Mouse (Mus musculus) kidney, embryonic 16.5 days (tissue): ENCODE measurements at regions not wholly inside any gene's neighbourhood (a gene's known extent, or its start where the extent isn't known, plus 50 kb on each side); places are given as distances from the start of the nearest gene placed in this dataset.

Experiments
- ATAC-seq: fragments of 200-750 bp; cut with Nextera tagmentation; 2 replicates; pipeline ENCODE4 v1.8.0; 2017; ENCODE audit warnings: moderate TSS enrichment; ENCODE audit not compliant: low FRiP score, low TSS enrichment
- H3K27ac ChIP-seq: fragments of 300-500 bp; sonication (generic); 2 replicates; pipeline ENCODE4 v1.5.1; 2014; ENCODE audit warnings: low read length
- H3K27me3 ChIP-seq: fragments of 300-500 bp; sonication (generic); 2 replicates; pipeline ENCODE4 v1.6.1; 2014; ENCODE audit warnings: low read length, control low read depth, mixed read lengths; ENCODE audit not compliant: insufficient read depth
- H3K36me3 ChIP-seq: fragments of 300-500 bp; sonication (generic); 2 replicates; pipeline ENCODE4 v1.6.1; 2014; ENCODE audit warnings: low read length, control low read depth, mixed read lengths; ENCODE audit not compliant: insufficient read depth
- H3K4me1 ChIP-seq: fragments of 300-500 bp; sonication (generic); 2 replicates; pipeline ENCODE4 v1.6.1; 2014; ENCODE audit warnings: low read length, control low read depth, mixed read lengths; ENCODE audit not compliant: insufficient read depth
- H3K4me2 ChIP-seq: fragments of 300-500 bp; sonication (generic); replicated peaks from 2 replicates; pipeline ENCODE4 v1.6.1; 2014; ENCODE audit warnings: low read depth, low read length
- H3K4me3 ChIP-seq: fragments of 300-500 bp; sonication (generic); 2 replicates; pipeline ENCODE4 v1.5.1; 2014; ENCODE audit warnings: mild to moderate bottlenecking, low read length
- H3K9ac ChIP-seq: fragments of 300-500 bp; sonication (generic); replicated peaks from 2 replicates; pipeline ENCODE4 v1.6.1; 2014; ENCODE audit warnings: low read length
- H3K9me3 ChIP-seq: fragments of 300-500 bp; sonication (generic); 2 replicates; pipeline ENCODE4 v1.6.1; 2016; ENCODE audit warnings: low read length, control low read depth
- WGBS: fragments of 180-500 bp; shearing (Covaris S2); extraction: QIAGEN DNeasy Blood & Tissue Kit; methylation state at CpG from one replicate; pipeline ENCODE4 v1.1.7; 2014; 5-methylcytosine and 5-hydroxymethylcytosine counted together

DNA sequence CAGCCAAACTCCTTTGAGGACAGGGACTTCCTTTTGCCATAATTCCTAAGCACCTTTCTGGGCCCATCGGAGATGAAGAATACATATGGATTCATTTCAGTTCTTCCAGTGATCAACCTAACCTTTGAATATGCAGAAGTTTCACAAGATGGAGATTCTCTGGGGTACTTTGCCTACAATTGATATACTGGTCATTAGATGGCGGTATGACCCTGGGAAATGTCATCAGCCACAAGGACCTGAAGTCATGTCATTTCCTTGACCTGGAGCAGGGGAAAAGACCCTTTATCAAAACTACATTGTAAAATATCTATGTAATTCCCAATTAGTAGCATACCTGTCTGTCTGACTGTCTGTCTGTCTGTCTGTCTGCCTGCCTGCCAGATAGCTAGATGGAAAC lies 164.0 kb upstream of the Slc24a3 start:
- H3K9me3 ChIP-seq: no peaks in the 10 kb centered on the region
- 79% methylated on average over 2 of the region's 2 CpGs for WGBS
- H3K27ac ChIP-seq: no peak overlapping the region
- no peak overlapping the region for H3K4me2 ChIP-seq
- H3K36me3 ChIP-seq: no peaks in the 10 kb centered on the region
- no peak overlapping the region for H3K9ac ChIP-seq
- no peaks in the 10 kb centered on the region for H3K27me3 ChIP-seq
- H3K4me3 ChIP-seq: no peak overlapping the region
- ATAC-seq: no peak
- no peaks in the 10 kb centered on the region for H3K4me1 ChIP-seq

DNA sequence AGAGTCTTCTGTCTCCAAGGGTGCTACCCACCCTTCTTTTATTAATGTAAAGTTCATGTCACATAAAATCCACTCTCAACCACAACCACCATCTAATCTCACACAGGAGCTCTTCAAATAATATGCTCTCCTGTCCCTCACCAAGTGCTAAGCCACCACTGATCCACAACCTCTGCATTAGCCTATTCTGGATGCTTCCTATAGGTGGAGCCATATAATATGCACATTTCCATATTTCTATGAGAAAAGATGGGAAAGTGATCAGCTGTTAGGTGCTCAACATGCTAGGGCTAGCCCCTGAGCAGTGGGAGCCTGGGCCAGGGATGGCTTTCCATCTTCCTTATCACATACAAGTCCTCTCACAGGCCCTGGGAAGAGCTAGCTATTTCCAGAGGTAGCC lies 156.9 kb upstream of the Slc24a3 start:
- no peaks in the 10 kb centered on the region for H3K4me1 ChIP-seq
- H3K27me3 ChIP-seq: no peaks in the 10 kb centered on the region
- no peak overlapping the region for H3K4me2 ChIP-seq
- ATAC-seq: no peak
- no peak overlapping the region for H3K4me3 ChIP-seq
- no peaks in the 10 kb centered on the region for H3K36me3 ChIP-seq
- H3K27ac ChIP-seq: no peak overlapping the region
- H3K9me3 ChIP-seq: no peaks in the 10 kb centered on the region
- H3K9ac ChIP-seq: no peak overlapping the region

DNA sequence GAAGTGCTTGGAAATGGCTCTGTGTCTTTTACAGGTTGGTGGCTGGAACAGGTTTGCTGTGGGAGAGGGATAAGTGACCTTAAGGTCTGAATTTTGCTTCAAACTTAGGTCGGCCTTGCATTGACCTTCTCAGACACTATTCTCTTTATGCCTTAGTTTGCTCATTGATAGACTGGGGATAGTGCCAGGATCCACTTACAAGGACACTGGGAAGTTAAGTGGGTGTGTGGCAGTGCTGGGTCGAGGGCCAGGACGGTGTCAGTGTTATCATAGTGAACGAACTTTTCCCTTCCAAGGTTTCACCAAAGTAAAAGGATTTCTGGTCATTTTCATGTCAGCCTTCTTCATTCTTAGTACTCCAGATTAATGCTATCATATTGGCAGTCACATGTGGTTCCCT lies 156.3 kb upstream of the Slc24a3 start:
- Histone ChIP-seq H3K9me3 (no peaks in the 10 kb centered on the region), H3K9ac (no peak overlapping the region), H3K27me3 (no peaks in the 10 kb centered on the region), H3K4me3 (no peak overlapping the region), H3K4me2 (no peak overlapping the region), H3K4me1 (no peaks in the 10 kb centered on the region), H3K27ac (no peak overlapping the region), H3K36me3 (no peaks in the 10 kb centered on the region)
- ATAC-seq: no peak
- WGBS: 86% methylated on average over 4 of the region's 4 CpGs

DNA sequence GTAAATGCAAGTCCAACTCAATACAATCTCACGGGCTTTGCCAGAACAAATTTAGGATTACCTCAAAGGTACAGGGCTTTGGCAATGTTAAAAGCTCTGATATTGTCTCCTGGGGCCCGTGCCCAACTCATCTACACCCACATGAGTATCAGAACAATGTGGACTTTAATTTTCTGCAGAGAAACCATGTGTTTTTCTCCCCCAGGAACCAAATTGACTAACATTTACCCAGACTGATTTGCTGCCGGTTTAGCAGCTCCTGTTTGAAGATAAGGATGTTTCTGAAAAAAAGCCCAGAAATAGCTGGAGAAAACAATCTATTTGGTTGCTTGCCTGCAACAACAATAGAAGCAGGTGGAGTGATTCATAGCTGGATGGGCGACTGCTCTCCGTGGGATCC lies 151.6 kb upstream of the Slc24a3 start:
- Histone ChIP-seq H3K4me1 (no peaks in the 10 kb centered on the region), H3K9me3 (no peaks in the 10 kb centered on the region), H3K27me3 (no peaks in the 10 kb centered on the region), H3K9ac (no peak overlapping the region), H3K36me3 (no peaks in the 10 kb centered on the region), H3K4me3 (no peak overlapping the region), H3K4me2 (no peak overlapping the region), H3K27ac (no peak overlapping the region)
- WGBS: 80% methylated on average over 5 of the region's 5 CpGs
- ATAC-seq: no peak

DNA sequence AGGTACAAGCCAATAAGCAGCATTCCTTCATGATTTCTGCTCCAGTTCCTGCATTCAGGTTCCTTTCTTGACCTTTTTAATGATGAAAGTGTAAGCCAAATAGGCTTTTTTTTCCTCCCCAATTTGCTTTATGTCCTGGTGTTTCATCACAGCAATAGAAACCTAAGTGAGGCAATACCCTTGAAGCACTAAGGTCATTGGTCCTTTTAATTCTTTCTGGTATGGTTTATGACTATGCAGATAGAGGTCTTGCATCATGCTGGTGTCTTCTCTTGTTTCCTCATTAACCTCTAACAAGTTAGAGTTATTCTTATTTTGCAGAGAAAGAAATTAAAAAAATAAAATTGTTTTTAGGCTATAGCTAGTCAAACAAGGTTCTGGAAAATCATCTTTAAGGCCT lies 150.6 kb upstream of the Slc24a3 start:
- no peak overlapping the region for H3K27ac ChIP-seq
- no peaks in the 10 kb centered on the region for H3K4me1 ChIP-seq
- no peak for ATAC-seq
- H3K9me3 ChIP-seq: no peaks in the 10 kb centered on the region
- no peak overlapping the region for H3K4me3 ChIP-seq
- no peak overlapping the region for H3K4me2 ChIP-seq
- H3K36me3 ChIP-seq: no peaks in the 10 kb centered on the region
- H3K9ac ChIP-seq: no peak overlapping the region
- no peaks in the 10 kb centered on the region for H3K27me3 ChIP-seq

DNA sequence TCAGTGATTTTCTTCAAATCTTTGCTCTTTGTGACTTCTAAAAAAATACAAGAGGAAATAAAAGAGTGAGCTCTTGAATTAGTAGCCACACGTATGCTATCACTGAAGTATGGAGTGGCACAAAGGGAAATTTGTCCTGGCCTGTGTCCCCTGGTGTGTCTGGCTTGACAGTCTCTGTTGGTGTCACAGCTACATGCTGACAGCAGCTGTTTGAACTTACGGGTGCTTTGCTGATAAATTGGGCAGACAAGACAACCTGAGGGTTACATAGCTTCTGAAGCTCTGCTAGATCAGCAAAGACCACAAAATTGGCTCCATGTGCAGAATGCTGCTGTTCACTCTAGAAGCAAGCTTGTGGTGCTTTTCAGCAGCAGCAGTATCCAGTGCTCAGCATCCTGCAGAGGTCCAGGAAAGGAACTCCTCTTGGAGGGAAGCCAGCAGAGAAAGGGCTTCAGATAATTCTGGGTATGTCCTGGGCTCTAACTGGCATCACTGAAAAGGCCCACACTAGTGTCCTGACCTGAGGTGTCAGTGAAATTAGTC lies 149.9 kb upstream of the Slc24a3 start:
- Histone ChIP-seq H3K9ac (no peak overlapping the region), H3K4me2 (no peak overlapping the region)
- 62% methylated on average over 2 of the region's 2 CpGs for WGBS

DNA sequence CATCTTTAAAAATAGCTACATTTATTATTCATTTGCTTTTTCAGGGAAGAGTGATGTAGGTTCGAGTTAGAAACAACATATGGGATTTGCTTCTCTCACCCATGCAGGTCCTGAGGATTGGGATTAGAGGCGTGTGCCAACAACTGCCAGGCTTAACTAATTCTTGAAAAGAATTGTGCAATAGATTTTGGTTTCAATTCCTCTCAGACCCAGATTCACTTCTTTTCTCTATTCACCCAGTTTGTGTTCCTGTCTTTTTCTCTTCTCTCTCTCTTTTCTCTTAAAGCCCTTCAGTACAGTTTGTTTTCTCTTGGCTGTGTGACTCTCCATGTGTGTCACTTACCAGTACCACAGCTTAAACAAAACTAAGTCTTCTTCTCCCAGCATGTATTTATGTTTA lies 119.8 kb upstream of the Slc24a3 start:
- H3K4me1 ChIP-seq: peaks cover 3% of the 10 kb centered on the region; the same call in 1 of the 2 replicates
- H3K36me3 ChIP-seq: no peaks in the 10 kb centered on the region
- WGBS: 89% methylated on average over 2 of the region's 2 CpGs
- no peak overlapping the region for H3K27ac ChIP-seq
- H3K4me3 ChIP-seq: no peak overlapping the region
- H3K27me3 ChIP-seq: no peaks in the 10 kb centered on the region
- ATAC-seq: no peak
- H3K9me3 ChIP-seq: no peaks in the 10 kb centered on the region
- no peak overlapping the region for H3K4me2 ChIP-seq
- no peak overlapping the region for H3K9ac ChIP-seq

More for the DNA sequence above, 149.9 kb upstream of the Slc24a3 start:
- Histone ChIP-seq H3K4me1 (no peaks in the 10 kb centered on the region), H3K9me3 (no peaks in the 10 kb centered on the region), H3K36me3 (no peaks in the 10 kb centered on the region), H3K27me3 (no peaks in the 10 kb centered on the region), H3K27ac (no peak overlapping the region), H3K4me3 (no peak overlapping the region)
- no peak for ATAC-seq

DNA sequence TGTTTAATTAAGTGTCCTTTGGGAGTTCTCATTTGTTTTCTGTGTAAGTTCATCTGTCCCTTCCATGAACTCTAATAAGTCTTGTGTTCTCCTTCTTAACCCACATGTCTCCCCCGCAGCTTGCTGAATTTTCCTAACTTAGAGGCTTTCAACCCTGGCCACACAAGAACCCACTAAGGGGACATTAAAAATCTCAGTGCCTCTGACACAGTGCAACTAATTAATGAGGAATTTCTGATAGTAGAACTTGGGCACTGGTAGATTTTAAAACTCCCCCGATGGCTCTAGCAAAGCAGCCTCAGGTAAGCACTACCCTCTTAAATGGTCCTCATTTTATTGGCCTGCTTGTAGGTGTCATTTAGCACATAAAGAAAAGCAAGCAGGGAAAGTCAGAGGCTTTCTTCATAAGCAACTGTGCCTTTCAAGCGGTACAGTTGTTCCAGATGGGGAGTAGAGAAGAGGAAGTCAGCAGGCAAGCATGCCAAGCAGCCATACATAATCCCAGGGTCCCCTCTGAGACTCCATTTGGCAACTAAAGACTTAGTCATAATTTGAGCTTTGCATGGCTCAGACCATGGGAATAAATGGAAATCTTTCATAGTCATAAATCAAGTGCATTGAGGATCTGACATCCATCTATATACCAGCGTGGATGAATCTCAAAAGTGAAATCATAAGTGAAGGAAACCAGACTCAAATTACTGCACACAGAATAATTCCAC lies 117.7 kb upstream of the Slc24a3 start:
- H3K27ac ChIP-seq: peak overlapping the region; percentile 40
- WGBS: 51% methylated on average over 4 of the region's 4 CpGs
- H3K4me3 ChIP-seq: no peak overlapping the region
- H3K27me3 ChIP-seq: no peaks in the 10 kb centered on the region
- peaks cover 3% of the 10 kb centered on the region; the same call in 1 of the 2 replicates for H3K4me1 ChIP-seq
- H3K9ac ChIP-seq: no peak overlapping the region
- no peaks in the 10 kb centered on the region for H3K36me3 ChIP-seq
- ATAC-seq: no peak
- no peaks in the 10 kb centered on the region for H3K9me3 ChIP-seq
- H3K4me2 ChIP-seq: no peak overlapping the region

DNA sequence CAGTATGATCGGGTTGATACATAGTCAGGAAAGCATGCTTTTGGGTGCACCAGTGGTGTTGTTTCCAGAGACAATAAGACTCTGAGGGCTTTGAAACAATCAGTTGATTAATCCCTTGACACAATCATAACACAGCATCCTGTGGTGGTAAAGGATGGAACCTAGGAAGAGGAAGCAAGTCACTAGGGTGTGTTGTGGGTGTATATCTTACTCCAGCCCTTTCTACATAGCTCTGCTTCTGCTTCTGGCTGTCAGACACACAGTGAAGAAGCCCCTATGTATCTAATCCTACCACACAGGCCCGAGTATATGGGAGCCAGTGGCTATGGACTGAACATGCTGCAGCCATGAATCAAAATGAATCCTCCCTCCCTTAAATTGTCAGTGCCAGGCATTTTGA lies 115.1 kb upstream of the Slc24a3 start:
- Histone ChIP-seq H3K9ac (no peak overlapping the region), H3K36me3 (no peaks in the 10 kb centered on the region), H3K9me3 (no peaks in the 10 kb centered on the region), H3K4me3 (no peak overlapping the region), H3K4me1 (peaks cover 3% of the 10 kb centered on the region; the same call in 1 of the 2 replicates), H3K4me2 (no peak overlapping the region), H3K27me3 (no peaks in the 10 kb centered on the region), H3K27ac (no peak overlapping the region)
- WGBS: 85% methylated on average over 2 of the region's 2 CpGs
- ATAC-seq: no peak

DNA sequence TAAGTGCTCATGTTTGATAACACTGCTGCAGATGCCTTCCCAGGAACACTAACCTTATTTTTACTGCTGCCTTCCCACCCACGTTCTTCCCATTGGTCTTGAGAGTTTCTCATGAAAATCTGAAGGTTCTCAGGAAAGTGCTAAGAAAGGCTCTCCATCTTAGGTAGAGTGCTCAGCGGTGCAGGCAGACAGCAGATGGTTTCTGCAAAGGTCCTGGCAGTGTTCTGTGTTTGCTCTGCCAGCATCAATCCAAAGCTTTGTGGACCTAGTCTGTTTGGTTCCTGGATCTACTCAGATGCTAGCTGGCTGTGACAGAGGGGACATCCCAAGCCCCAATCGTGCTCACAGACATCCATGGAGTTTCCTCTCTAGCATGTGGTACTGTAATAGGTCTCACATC lies 111.3 kb upstream of the Slc24a3 start:
- no peak for ATAC-seq
- WGBS: 67% methylated on average over 3 of the region's 3 CpGs
- H3K27ac ChIP-seq: no peak overlapping the region

More for the DNA sequence above, 111.3 kb upstream of the Slc24a3 start:
- Histone ChIP-seq H3K27me3 (no peaks in the 10 kb centered on the region), H3K4me3 (no peak overlapping the region), H3K4me1 (no peaks in the 10 kb centered on the region), H3K9ac (no peak overlapping the region), H3K36me3 (no peaks in the 10 kb centered on the region), H3K9me3 (no peaks in the 10 kb centered on the region), H3K4me2 (no peak overlapping the region)
